Mouse (Mus musculus) lung, postnatal 0 days (tissue): ENCODE measurements at regions not wholly inside any gene's neighbourhood (a gene's known extent, or its start where the extent isn't known, plus 50 kb on each side); places are given as distances from the start of the nearest gene placed in this dataset.

Experiments used
- ATAC-seq: fragments of 200-750 bp; cut with Nextera tagmentation; 2 replicates; pipeline ENCODE4 v1.8.0; 2017; ENCODE audit warnings: moderate library complexity
- DNase-seq: peaks from one replicate; pipeline ENCODE4 v3.0.0-alpha.2; 2016; ENCODE audit warnings: low spot score
- H3K27ac ChIP-seq: fragments of 300-500 bp; sonication (generic); 2 replicates; pipeline ENCODE4 v1.5.1; 2014; ENCODE audit warnings: antibody characterized with exemption, mild to moderate bottlenecking, low read length, mixed read lengths
- H3K27me3 ChIP-seq: fragments of 300-500 bp; sonication (generic); replicated peaks from 2 replicates; pipeline ENCODE4 v1.6.1; 2014; ENCODE audit warnings: low read length, mixed read lengths; ENCODE audit not compliant: insufficient read depth
- H3K36me3 ChIP-seq: fragments of 300-500 bp; sonication (generic); 2 replicates; pipeline ENCODE4 v1.6.1; 2014; ENCODE audit warnings: low read length, mixed read lengths; ENCODE audit not compliant: insufficient read depth
- H3K4me1 ChIP-seq: fragments of 300-500 bp; sonication (generic); 2 replicates; pipeline ENCODE4 v1.6.1; 2014; ENCODE audit warnings: antibody characterized with exemption, low read depth, low read length, mixed read lengths; ENCODE audit not compliant: insufficient read depth
- H3K4me2 ChIP-seq: fragments of 300-500 bp; sonication (generic); replicated peaks from 2 replicates; pipeline ENCODE4 v1.6.1; 2014; ENCODE audit warnings: low read depth, mild to moderate bottlenecking, low read length, moderate library complexity, mixed read lengths
- H3K4me3 ChIP-seq: fragments of 300-500 bp; sonication (generic); 2 replicates; pipeline ENCODE4 v1.5.1; 2014; ENCODE audit warnings: low read depth, low read length
- H3K9ac ChIP-seq: fragments of 300-500 bp; sonication (generic); replicated peaks from 2 replicates; pipeline ENCODE4 v1.6.1; 2014; ENCODE audit warnings: low read depth, mild to moderate bottlenecking
- H3K9me3 ChIP-seq: fragments of 300-500 bp; sonication (generic); 2 replicates; pipeline ENCODE4 v1.6.1; 2016; ENCODE audit warnings: low read length, mixed read lengths
- CTCF ChIP-seq: IDR thresholded peaks from 2 replicates; pipeline ENCODE4 v1.5.1; 2016; ENCODE audit warnings: antibody characterized with exemption, mild to moderate bottlenecking
- EP300 ChIP-seq: IDR thresholded peaks from 2 replicates; pipeline ENCODE4 v1.6.1; 2016; ENCODE audit warnings: antibody characterized with exemption, mild to moderate bottlenecking, control low read depth
- WGBS: fragments of 180-500 bp; shearing (Covaris S2); extraction: QIAGEN DNeasy Blood & Tissue Kit; methylation state at CpG from one replicate; pipeline ENCODE4 v1.1.7; 2014; 5-methylcytosine and 5-hydroxymethylcytosine counted together

DNA sequence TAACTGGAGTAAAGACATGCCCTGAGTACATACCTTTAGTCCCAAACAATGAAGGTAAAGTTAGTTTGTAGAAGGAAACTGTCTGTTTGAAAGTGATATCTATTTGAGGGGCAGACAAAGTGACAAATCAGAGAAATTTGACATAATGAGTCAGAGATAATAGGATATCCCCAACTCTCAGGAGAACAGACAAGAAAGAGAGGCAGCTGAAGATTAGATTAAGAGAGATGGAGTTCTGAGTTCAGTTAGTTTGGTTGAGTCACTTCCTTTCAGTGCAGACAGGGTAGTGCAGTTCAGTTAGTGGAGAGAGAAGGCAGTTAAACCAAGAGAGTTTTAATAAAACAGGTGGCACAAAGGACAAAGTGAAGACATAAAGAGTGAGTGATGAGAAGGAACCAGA, 477.4 kb upstream of the Diaph2 start:
- Histone ChIP-seq H3K27ac (no peak overlapping the region), H3K36me3 (no peaks in the 10 kb centered on the region), H3K4me2 (no peak overlapping the region), H3K4me1 (no peaks in the 10 kb centered on the region), H3K9me3 (no peaks in the 10 kb centered on the region), H3K9ac (no peak overlapping the region), H3K4me3 (no peak overlapping the region), H3K27me3 (no peaks in the 10 kb centered on the region)
- ATAC-seq (no peak), DNase-seq (no peak)
- no peak for TF ChIP-seq EP300
- TF ChIP-seq CTCF, result no peak

DNA sequence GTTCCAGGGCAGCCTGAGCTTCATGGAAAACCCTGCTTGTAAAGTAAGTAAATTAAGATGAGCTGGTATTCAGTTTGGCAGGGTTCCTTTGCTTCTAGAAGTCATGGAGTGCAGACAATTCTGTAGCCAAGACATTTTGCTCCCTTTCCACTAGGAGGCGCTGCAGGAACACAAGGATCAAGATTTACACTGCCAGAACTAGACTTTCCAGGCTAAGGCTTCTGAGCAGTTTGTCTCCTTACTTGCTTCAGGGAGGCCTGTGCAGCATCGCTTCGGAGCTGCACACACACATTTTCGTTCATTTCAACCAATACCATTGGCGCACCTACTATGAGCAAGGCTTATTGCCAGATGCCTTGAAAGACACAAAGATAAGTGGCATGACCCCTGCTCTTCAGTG, 445.6 kb upstream of the Diaph2 start:
- DNase-seq (peak; percentile 67), ATAC-seq (no peak)
- TF ChIP-seq EP300 (no peak), CTCF (peak; percentile 80)
- Histone ChIP-seq H3K4me2 (no peak overlapping the region), H3K36me3 (no peaks in the 10 kb centered on the region), H3K9ac (no peak overlapping the region), H3K4me1 (no peaks in the 10 kb centered on the region), H3K27ac (no peak overlapping the region), H3K9me3 (no peaks in the 10 kb centered on the region), H3K27me3 (no peaks in the 10 kb centered on the region), H3K4me3 (no peak overlapping the region)
- WGBS, result 39% methylated on average over 5 of the region's 5 CpGs

DNA sequence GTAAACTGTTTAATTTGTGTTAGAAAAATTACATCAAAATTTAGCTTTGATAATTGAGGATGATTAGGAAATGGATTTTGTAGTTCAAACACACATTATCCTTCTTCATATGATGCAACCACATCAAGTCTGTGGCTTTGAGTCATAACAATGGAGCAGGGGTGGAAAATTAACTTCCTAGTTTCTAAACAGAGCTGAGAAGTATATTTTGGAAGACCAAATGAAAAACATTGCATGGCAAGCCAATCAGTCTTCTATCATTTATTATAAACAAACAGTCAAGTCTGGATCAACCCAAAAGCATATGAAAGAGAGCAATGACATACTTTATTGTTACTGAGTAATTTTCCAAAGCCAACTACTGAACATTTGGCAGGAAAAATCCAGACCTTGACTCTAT, 440.2 kb upstream of the Diaph2 start:
- H3K4me2 ChIP-seq, result no peak overlapping the region
- H3K4me1 ChIP-seq, result no peaks in the 10 kb centered on the region
- H3K27ac ChIP-seq, result no peak overlapping the region
- DNase-seq, result peak; percentile 11
- no peaks in the 10 kb centered on the region for H3K27me3 ChIP-seq
- H3K9me3 ChIP-seq, result no peaks in the 10 kb centered on the region
- ATAC-seq, result no peak
- H3K9ac ChIP-seq, result no peak overlapping the region
- TF ChIP-seq EP300 (no peak), CTCF (no peak)
- H3K36me3 ChIP-seq, result no peaks in the 10 kb centered on the region
- H3K4me3 ChIP-seq, result no peak overlapping the region

DNA sequence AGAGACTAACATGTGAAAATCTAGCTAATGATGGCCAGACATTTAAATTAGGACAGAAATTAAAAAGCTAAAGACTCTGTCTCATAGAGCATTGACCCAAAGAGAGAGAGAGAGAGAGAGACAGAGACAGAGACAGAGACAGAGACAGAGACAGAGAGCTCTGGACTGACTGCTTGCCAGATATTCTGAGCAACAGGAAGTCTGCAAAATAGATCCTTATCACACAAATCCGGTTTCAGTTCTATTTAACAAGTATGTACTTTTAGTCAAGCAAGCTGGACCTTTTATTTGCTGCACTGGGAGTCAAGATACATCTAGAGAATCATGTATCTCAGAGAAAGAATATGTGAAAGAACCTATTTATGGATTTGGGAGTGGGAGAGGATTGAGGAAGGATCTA, 420.1 kb upstream of the Diaph2 start:
- ATAC-seq (no peak), DNase-seq (no peak)
- WGBS, result 44% methylated on average over 1 of the region's 1 CpGs

DNA sequence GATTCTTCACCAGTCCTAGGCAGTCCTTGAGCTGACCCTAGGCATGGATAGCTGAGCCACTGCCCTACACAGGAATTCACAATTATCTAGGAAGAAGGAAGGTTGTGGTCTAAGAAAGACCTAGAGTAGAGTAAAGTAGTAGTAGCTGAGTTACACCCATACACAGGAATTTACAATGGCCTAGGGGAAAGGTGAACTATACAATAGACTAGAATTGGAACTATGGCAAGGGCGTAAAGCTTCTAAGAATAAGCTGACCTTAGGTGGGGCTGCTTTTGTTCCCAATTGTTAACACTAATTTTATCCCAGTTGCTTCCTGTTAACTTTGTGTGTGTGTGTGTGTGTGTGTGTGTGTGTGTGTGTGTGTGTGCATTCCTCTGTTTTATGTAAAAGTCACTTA, 416.7 kb upstream of the Diaph2 start:
- no peaks in the 10 kb centered on the region for H3K36me3 ChIP-seq
- H3K9me3 ChIP-seq, result no peaks in the 10 kb centered on the region
- no peak overlapping the region for H3K4me3 ChIP-seq
- H3K27ac ChIP-seq, result no peak overlapping the region
- H3K27me3 ChIP-seq, result no peaks in the 10 kb centered on the region
- H3K9ac ChIP-seq, result no peak overlapping the region
- 67% methylated on average over 1 of the region's 1 CpGs for WGBS
- no peaks in the 10 kb centered on the region for H3K4me1 ChIP-seq
- TF ChIP-seq EP300 (no peak), CTCF (no peak)
- H3K4me2 ChIP-seq, result no peak overlapping the region
- no peak for ATAC-seq
- DNase-seq, result no peak

More for the DNA sequence above, 420.1 kb upstream of the Diaph2 start:
- H3K27me3 ChIP-seq, result no peaks in the 10 kb centered on the region
- H3K9ac ChIP-seq, result no peak overlapping the region
- H3K9me3 ChIP-seq, result no peaks in the 10 kb centered on the region
- no peak overlapping the region for H3K27ac ChIP-seq
- TF ChIP-seq CTCF (no peak), EP300 (no peak)
- H3K36me3 ChIP-seq, result no peaks in the 10 kb centered on the region
- no peak overlapping the region for H3K4me2 ChIP-seq
- no peaks in the 10 kb centered on the region for H3K4me1 ChIP-seq
- no peak overlapping the region for H3K4me3 ChIP-seq
